10 mouse cellular contexts compared by ENCODE assay signal in genomic region chr17:66233451-66233951, GRCm38 (mm10).
DNase-seq lines count a peak whose midpoint lies in the region; ATAC-seq and TF ChIP-seq lines count a peak whose summit lies in the region.
"Had no signal": no experiment of that assay in that cellular context is flagged by ENCODE, and none has a peak within 500 bp of the region (broad histone marks: within the 10 kb centered on the region; RNA-seq: fewer than 3 reads in every experiment).

No protein-coding gene starts in this region.

- no peaks in the 10 kb centered on the region for H3K27me3 ChIP-seq in lung, postnatal 0 days (replicated peaks; ENCODE audit: insufficient read depth, low read length)
- peaks cover 17% of the 10 kb centered on the region for H3K27me3 ChIP-seq in heart, embryonic 10.5 days (ENCODE audit: insufficient read depth, poor library complexity, severe bottlenecking)

- H3K36me3 ChIP-seq in lung, postnatal 0 days (ENCODE audit: insufficient read depth, low read length) = no peaks in the 10 kb centered on the region
- no peaks in the 10 kb centered on the region for H3K36me3 ChIP-seq in heart, embryonic 10.5 days
- H3K36me3 ChIP-seq: embryonic facial prominence, embryonic 15.5 days had no signal

- no peaks in the 10 kb centered on the region for H3K4me1 ChIP-seq in lung, postnatal 0 days (ENCODE audit: insufficient read depth, low read depth, low read length)
- H3K4me1 ChIP-seq in heart, embryonic 10.5 days = peaks cover 6% of the 10 kb centered on the region; the same call in 1 of the 2 replicates

- H3K9me3 ChIP-seq in lung, postnatal 0 days (ENCODE audit: low read length) = no peaks in the 10 kb centered on the region
- H3K9me3 ChIP-seq in heart, embryonic 10.5 days = no peaks in the 10 kb centered on the region
- H3K9me3 ChIP-seq: embryonic facial prominence, embryonic 15.5 days had no signal

- peak; percentile 53 for TF ChIP-seq CTCF in lung, postnatal 0 days (IDR thresholded peaks at IDR 0.05)

- no peak overlapping the region for H3K4me3 ChIP-seq in lung, postnatal 0 days (ENCODE audit: low read depth, low read length)
- peak overlapping the region; percentile 33; the same call in 1 of the 2 replicates for H3K4me3 ChIP-seq in heart, embryonic 10.5 days
- H3K4me3 ChIP-seq: embryonic facial prominence, embryonic 15.5 days had no signal

- no peak overlapping the region for H3K4me2 ChIP-seq in lung, postnatal 0 days (replicated peaks; ENCODE audit: low read depth, low read length)
- H3K4me2 ChIP-seq: embryonic facial prominence, embryonic 15.5 days had no signal

- DNase-seq in adrenal gland, adult 2 months = peak; percentile 6
- no peak for DNase-seq in adrenal gland, adult 18-20 months (ENCODE audit: low spot score in 2 of 2)
- peak; percentile 31 for DNase-seq in lung, postnatal 0 days (ENCODE audit: low spot score)
- no peak for DNase-seq in lung, postnatal 4 days
- DNase-seq in heart, embryonic 10.5 days (ENCODE audit: low spot score) = no peak
- peak; percentile 79 for DNase-seq in left cerebral cortex, postnatal 4 days
- no peak for DNase-seq in thymus, postnatal 36 days
- DNase-seq in testis, postnatal 10 days (ENCODE audit: low spot score) = no peak

- whole genome bisulfite sequencing in lung, postnatal 0 days = 30% methylated on average over 12 of the region's 12 CpGs
- WGBS in heart, embryonic 10.5 days = 29% methylated on average over 12 of the region's 12 CpGs

- TF ChIP-seq EP300 in lung, postnatal 0 days (IDR thresholded peaks at IDR 0.05) = no peak

- H3K9ac ChIP-seq in lung, postnatal 0 days (replicated peaks; ENCODE audit: low read depth) = no peak overlapping the region
- H3K9ac ChIP-seq: embryonic facial prominence, embryonic 15.5 days had no signal

- H3K27ac ChIP-seq in lung, postnatal 0 days (ENCODE audit: low read length) = no peak overlapping the region
- no peak overlapping the region for H3K27ac ChIP-seq in heart, embryonic 10.5 days
- H3K27ac ChIP-seq: embryonic facial prominence, embryonic 15.5 days; macrophage had no signal

- ATAC-seq in lung, postnatal 0 days = peak; percentile 43

- intact Hi-C loops in left cerebral cortex, postnatal 4 days (cut with DNase I) = no loop called here

Comparison
In these comparisons a context has a peak if more than half of its experiments do, and no peak if none do; other contexts are left out.
1. DNase-seq: peak in adrenal gland, adult 2 months (single experiment), lung, postnatal 0 days (single experiment) and left cerebral cortex, postnatal 4 days (single experiment); none in adrenal gland, adult 18-20 months (0 of 2), lung, postnatal 4 days (0 of 2), heart, embryonic 10.5 days (single experiment), thymus, postnatal 36 days (0 of 2) and testis, postnatal 10 days (single experiment).